Mouse (Mus musculus) gastrocnemius, postnatal 4 days (tissue): ENCODE data around the gene Cdk9. TPM values are rescaled to one million over a fixed set of nuclear protein-coding genes. Genes with fewer than 3 reads are reported as not detected.

ENCODE experiments used
- DNase-seq, 2 experiments: peaks; one replicate each; pipeline ENCODE4 v3.0.0; 2021 to 2022; ENCODE audit warnings: low spot score in 2 of 2, mixed read lengths in 2 of 2
- total RNA-seq, 2 experiments: library from RNA; stranded (reverse); gene quantifications; 2 replicates each; pipeline ENCODE4 v1.2.3; 2021

Cdk9 gene
- total RNA-seq, 2 experiments from 2014 or later = 49.3 to 55.2 TPM

- DNase-seq = no peak
Observed at GRCm38 (mm10) chr2:32709521-32710137, 3.2 kb downstream of the Cdk9 start.

GRCm38 (mm10) chr2:32708643-32709042 lies 4.2 kb downstream of the Cdk9 start:
- DNase-seq = peak; percentile 59 to 73

GRCm38 (mm10) chr2:32706971-32707370 lies 5.9 kb downstream of the Cdk9 start:
- no peak for DNase-seq

GRCm38 (mm10) chr2:32705018-32705417 lies 7.9 kb downstream of the Cdk9 start:
- no peak for DNase-seq

- no peak for DNase-seq
Observed at GRCm38 (mm10) chr2:32704021-32704421, 8.9 kb downstream of the Cdk9 start, which contains the start of gene Fpgs. TSS of gene Fpgs (minus strand) at chr2:32704145.

- DNase-seq = no peak
Observed at GRCm38 (mm10) chr2:32703046-32703445, 9.8 kb downstream of the Cdk9 start.

- DNase-seq = no peak
Observed at GRCm38 (mm10) chr2:32700966-32701743, 11.7 kb downstream of the Cdk9 start.

GRCm38 (mm10) chr2:32699680-32700079 lies 13.2 kb downstream of the Cdk9 start:
- DNase-seq = no peak

GRCm38 (mm10) chr2:32694691-32695090 lies 18.2 kb downstream of the Cdk9 start:
- DNase-seq = no peak

GRCm38 (mm10) chr2:32693823-32694411 lies 19.0 kb downstream of the Cdk9 start:
- DNase-seq = peak; percentile 93 to 96

GRCm38 (mm10) chr2:32693282-32693681 lies 19.6 kb downstream of the Cdk9 start:
- no peak for DNase-seq

GRCm38 (mm10) chr2:32692496-32692895 lies 20.4 kb downstream of the Cdk9 start:
- no peak for DNase-seq

- DNase-seq = no peak
Observed at GRCm38 (mm10) chr2:32691041-32691440, 21.8 kb downstream of the Cdk9 start.

GRCm38 (mm10) chr2:32689420-32689819 lies 23.5 kb downstream of the Cdk9 start:
- DNase-seq = peak; percentile 84 to 90

GRCm38 (mm10) chr2:32687562-32687961 lies 25.3 kb downstream of the Cdk9 start:
- no peak for DNase-seq

GRCm38 (mm10) chr2:32686640-32687039 lies 26.2 kb downstream of the Cdk9 start:
- no peak for DNase-seq

- DNase-seq = no peak
Observed at GRCm38 (mm10) chr2:32685807-32686206, 27.1 kb downstream of the Cdk9 start.

- no peak for DNase-seq
Observed at GRCm38 (mm10) chr2:32684681-32685428, 28.0 kb downstream of the Cdk9 start.

GRCm38 (mm10) chr2:32683701-32684100 lies 29.2 kb downstream of the Cdk9 start:
- DNase-seq = no peak

- peak in 1 of 2 experiments; percentile 62 for DNase-seq
Observed at GRCm38 (mm10) chr2:32682721-32683417, 30.0 kb downstream of the Cdk9 start.

GRCm38 (mm10) chr2:32681754-32682153 lies 31.1 kb downstream of the Cdk9 start:
- DNase-seq = no peak
